Mouse (Mus musculus) urinary bladder, postnatal 36 days (tissue): ENCODE measurements around the gene Hebp2.

Experiments used
- DNase-seq, 2 experiments: peaks; one replicate each; pipeline ENCODE4 v3.0.0; 2022; ENCODE audit warnings: low spot score in 2 of 2, mixed read lengths in 1 of 2

Hebp2 gene

DNA sequence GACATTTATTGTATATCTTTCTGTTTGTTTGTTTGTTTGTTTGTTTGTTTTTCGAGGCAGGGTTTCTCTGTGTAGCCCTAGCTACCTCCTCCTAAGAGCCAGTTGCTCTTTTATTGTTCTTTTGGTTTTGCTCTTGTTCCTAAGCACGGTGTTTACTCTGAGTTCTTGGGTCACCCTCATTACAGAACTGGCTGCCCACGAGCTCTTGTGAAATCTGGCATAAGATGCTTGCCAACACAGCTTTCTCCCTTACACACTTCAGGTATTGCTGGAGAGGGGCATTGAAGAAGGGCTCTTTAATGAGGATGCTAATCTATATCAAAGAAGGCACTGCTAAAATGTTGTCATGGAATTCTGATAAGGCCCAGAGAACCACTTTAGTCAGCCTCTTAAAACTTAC, 35.2 kb downstream of the Hebp2 start:
- no peak for DNase-seq

DNA sequence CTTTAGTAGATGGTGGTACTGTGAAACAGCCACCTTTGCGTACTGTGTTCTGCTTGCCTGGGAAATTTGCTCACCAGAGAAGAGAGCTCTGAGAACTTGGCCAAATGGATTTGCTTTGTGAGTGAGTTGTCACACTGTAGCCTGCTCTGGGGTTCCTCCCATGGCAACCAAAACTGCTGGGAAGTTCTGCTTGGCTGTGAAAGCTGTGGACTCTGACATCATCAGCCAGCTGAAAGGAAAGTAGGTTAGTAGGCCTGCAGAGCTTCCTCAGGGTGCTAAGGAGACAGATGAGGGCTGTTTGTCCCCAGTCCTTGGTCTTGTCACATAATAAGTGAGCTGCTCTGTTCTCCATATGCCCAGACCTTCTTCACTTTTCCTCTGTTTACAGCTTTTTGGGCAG, 37.3 kb downstream of the Hebp2 start:
- no peak for DNase-seq

DNA sequence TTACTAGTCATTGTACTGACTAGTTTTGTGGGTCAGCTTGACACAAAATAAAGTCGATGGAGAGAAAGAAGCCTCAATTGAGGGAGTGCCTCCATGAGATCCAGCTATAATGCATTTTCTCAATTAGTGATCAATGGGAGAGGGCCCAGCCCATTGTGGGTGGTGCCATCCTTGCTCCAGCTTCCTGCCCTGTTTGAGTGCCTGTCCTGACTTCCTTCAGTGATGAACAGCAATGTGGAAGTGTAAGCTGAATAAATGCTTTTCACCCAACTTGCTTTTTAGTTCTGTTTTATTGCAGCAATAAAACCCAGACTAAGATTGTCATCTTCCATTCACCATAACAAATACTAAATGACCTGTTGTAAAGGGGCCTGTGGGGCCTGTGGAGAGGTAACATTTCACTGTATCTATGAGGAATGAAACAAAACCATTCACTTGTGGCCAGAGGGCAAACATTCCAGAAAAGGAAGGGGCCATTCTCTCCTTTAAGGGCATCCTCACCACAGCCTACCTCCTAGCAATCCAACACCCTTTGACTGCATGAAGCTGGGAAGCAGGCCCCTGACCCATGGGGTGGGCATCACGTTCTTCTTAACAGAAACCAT, 37.9 kb downstream of the Hebp2 start:
- DNase-seq, result no peak

DNA sequence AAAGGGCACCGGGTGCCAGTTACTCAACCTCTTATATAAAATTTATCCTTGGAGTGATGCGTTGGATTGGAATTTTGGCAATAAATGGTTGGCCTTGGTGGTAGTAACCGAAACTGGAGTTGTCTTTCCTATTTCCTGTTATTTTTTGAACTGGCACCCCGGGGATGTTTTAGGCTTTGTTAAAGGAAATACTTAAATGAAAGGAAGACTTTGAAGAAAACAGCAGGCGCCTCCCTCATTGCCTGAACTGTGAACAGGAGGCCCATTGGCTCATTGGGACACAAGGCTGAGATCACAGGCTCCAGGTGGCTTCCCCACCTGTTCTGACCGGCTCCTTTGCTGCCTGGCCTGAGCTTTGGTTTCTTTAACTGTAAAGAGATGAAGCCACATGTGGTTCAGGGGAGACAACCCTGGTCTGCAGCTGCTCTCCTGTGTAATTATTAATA, 39.4 kb downstream of the Hebp2 start:
- DNase-seq, result no peak

DNA sequence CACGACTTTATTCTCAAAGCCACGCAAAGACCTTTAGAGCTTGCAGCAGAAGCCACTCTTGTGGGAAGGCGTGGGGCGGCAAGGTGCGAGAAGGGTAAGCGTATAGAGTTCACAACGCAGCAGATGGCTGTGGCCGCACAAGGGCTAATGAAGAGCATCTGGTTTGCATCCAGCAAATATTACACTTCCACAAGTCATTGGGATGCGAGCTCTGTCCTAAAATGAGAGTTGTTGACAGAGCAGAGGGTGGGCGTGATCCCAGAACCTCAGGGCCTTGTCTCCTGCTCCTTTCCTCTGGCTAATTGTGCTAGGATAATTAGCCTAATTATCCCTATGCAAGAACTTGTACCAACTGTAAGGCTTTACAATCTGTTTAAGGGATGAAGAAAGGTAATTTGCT, 40.2 kb downstream of the Hebp2 start:
- DNase-seq, result no peak

DNA sequence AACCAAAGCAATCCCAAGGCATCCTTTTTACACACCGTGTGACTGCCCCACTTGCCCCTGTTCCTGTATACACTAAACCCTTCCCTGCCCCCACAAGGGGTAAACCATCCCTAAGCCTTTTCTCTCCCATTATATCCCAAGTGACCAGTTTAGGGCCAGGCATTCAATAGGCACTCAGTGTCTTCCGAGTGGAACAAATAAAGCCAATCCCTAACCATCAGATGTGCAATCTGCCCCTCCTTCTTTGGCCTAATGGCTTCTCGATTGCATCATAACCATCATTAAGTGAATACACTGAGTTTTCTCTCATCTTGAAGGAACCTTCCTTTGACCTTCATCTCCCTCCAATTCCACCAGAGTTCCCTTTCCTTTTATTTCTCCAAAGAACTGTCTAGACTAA, 43.9 kb downstream of the Hebp2 start:
- no peak for DNase-seq

DNA sequence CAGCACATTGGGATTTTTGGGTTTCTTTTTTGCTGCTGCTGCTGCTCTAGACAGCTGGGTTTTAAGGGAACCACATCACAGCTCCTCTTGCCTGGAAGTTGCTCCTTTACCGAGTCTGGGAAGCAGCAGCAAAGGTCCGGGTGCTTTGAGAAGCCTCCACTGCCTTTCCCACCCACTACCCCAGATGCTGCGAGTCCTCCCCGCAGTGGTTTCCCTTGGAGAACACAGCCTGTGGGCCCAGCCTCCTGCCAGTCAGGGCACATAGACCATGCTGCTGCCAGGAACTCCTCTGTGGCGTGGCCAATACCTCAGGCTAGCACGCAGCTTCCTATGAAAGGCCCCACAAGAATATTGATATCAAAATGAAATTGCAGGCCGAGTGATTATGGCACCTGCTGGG, 48.8 kb downstream of the Hebp2 start:
- no peak for DNase-seq

DNA sequence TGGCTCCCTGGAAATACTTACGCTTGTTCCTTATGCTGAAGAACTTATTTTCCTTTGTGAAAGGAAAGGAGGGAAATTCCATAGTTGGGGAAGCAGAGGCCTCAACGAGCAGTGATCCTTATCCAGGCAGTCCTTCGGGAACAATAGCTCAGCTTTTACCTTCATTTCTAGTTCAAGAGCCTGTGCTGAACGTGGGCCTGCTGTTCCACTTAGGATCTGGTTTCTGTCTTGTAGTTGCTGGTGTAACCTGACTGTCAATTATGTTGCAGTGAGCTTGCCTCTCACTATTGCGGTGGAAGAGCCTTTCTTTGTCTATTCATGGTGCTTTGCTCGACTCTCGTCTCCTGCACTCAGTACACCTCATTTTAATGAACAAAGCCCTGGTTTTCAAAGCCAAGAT, 51.6 kb downstream of the Hebp2 start:
- no peak for DNase-seq

DNA sequence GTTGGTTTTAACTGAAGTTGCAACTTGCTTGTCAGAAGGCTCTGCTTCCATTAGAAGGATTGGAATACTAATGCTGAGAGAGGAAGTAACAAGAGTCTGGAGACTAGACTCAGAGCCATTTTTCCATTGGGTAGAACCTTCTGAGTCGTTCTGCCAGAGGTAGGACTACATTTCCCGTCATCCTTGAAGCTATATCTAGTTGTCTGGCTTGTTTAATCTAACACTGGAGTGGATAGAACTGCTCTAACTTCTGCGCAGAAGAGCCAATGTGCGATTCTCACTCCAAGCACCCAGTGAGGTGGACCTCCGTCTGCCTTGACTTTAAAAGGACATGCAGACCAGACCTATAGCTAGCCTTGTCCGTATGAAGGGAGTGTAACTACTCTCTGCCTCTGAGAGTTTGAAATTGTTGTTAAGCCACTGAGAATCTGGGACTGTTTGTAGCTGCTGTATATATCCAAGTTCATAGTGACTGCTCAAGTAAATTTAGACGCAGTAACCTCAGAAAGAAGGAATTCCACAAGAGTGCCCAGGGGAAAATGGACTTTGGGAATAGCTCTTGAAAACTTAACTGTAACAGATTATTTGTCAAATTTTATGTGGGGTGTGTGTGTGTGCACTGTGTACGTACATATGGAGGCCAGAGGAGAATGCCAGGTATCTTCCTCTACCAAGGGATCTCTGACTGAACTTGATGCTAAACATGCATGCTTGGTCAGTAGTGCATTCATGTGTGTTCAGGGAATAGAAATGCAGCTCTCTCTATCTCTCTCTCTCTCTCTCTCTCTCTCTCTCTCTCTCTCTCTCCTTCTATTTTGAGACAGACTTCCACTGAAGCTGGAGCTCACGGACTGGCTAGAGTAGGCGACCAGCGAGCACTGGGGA, 52.6 kb downstream of the Hebp2 start:
- DNase-seq, result no peak

DNA sequence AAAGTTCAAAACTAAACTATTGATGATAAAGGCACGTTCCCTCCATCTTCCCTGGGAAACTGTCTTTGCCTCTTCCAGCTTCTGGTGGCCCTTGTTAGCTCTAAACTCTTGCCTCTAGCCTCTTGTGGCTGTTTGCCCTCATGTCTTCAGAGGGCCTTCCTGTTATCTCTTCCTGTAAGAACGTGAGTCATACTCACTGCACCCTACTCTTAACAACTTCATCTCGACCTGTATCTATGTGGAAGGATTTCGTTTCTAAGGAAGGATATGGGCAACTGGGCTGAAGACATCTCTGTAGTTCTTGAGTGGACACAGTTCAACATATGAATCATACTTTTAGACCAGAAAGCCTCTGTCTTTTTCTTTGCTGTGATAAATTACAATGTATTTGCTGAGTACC, 53.9 kb downstream of the Hebp2 start:
- DNase-seq, result no peak

DNA sequence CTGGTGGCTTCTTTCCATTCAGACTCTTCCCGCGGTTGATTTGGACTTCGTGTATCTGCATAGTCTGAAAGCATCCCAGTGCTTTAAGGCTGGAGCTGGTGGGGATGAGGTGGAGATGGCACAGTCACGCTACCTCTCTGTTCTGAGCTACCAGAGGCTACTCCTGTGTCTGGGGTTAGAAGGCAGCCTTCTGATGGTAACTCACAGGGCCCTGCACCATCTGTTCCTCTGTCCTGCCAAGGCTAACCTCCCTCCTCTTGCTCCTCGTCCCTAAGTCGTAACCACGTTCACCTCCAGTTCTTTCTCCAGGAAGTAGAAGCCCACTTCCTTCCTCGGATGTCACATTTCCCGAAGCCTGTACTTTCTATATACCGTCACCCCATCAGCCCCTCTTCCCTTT, 55.9 kb downstream of the Hebp2 start:
- DNase-seq, result no peak
